Mouse (Mus musculus): ENCODE measurements around the gene Gpr137c.

DNA sequence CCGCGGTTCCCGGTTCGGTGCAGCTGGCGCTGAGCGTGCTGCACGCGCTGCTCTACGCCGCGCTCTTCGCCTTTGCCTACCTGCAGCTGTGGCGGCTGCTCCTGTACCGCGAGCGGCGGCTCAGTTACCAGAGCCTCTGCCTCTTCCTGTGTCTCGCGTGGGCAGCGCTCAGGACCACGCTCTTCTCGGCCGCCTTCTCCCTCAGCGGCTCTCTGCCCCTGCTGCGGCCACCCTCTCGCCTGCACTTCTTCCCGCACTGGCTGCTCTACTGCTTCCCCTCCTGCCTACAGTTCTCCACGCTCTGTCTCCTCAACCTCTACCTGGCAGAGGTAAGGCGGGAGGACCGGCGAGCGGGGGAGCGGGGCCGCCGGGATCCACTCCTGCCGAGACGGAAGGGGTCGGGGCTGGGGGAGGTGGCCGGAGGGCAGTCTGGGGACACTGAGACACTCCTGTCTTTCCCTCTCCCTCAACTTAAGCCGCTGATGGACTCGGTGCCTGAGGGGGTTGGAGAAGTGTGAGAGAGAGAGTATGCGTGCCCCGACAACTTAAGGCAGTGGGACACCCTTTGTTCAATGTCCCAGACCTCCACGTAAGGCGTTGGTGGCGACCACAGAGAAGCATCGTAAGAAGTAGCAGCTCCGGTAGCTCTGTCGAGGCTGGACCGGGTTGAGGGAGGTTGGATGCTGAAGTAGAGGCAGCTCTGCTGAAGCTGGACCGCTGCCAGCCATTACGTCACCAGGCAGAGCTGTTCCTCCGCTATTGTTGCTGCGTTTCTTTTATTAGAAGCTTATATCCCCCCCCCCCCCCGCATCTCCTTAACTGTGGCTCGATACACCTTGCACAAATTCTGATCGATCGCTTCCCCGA lies 806 bp downstream of the Gpr137c start, which contains the start of gene Txndc16:
- TF ChIP-seq CTCF (IDR thresholded peaks at IDR 0.05; ENCODE audit: borderline replicate concordance, control insufficient read depth, extremely low read depth, insufficient read depth, low read length, poor library complexity) (no peak), POLR2A (IDR thresholded peaks at IDR 0.05; ENCODE audit: control insufficient read depth, extremely low read depth, insufficient read depth, low read length, poor library complexity) (0 out of 2 replicates have a peak, but pooled peaks have one; percentile 2)

Measured in thymus, adult 2 months (tissue).